Mouse (Mus musculus) kidney, postnatal 0 days (tissue): ENCODE data around the gene Gm28047. TPM values are rescaled to one million over a fixed set of nuclear protein-coding genes. Genes with fewer than 3 reads are reported as not detected.
A peak's percentile ranks its signal among the peaks of the same experiment; 100 is the strongest.

Source experiments
- ATAC-seq: fragments of 200-750 bp; cut with Nextera tagmentation; replicated peaks from 2 replicates; pipeline ENCODE4 v1.8.0; 2017; ENCODE audit warnings: low read depth, moderate number of reproducible peaks, moderate TSS enrichment, moderate library complexity; ENCODE audit not compliant: low FRiP score
- DNase-seq: peaks from one replicate; pipeline ENCODE4 v3.0.0-alpha.2; 2016; ENCODE audit warnings: low spot score
- H3K27ac ChIP-seq: fragments of 300-500 bp; sonication (generic); 2 replicates; pipeline ENCODE4 v1.5.1; 2014; ENCODE audit warnings: mild to moderate bottlenecking
- H3K27me3 ChIP-seq: fragments of 300-500 bp; sonication (generic); 2 replicates; pipeline ENCODE4 v1.6.1; 2014; ENCODE audit warnings: low read length, mixed read lengths; ENCODE audit not compliant: insufficient read depth
- H3K36me3 ChIP-seq: fragments of 300-500 bp; sonication (generic); 2 replicates; pipeline ENCODE4 v1.6.1; 2014; ENCODE audit warnings: low read length, mixed read lengths; ENCODE audit not compliant: insufficient read depth
- H3K4me1 ChIP-seq: fragments of 300-500 bp; sonication (generic); replicated peaks from 2 replicates; pipeline ENCODE4 v1.6.1; 2014; ENCODE audit warnings: antibody characterized with exemption, low read length, mixed read lengths; ENCODE audit not compliant: insufficient read depth
- H3K4me2 ChIP-seq: fragments of 300-500 bp; sonication (generic); 2 replicates; pipeline ENCODE4 v1.6.1; 2014; ENCODE audit warnings: mild to moderate bottlenecking, low read length, moderate library complexity, mixed read lengths
- H3K4me3 ChIP-seq: fragments of 300-500 bp; sonication (generic); replicated peaks from 2 replicates; pipeline ENCODE4 v1.5.1; 2014; ENCODE audit warnings: low read depth, low read length
- H3K9ac ChIP-seq: fragments of 300-500 bp; sonication (generic); 2 replicates; pipeline ENCODE4 v1.6.1; 2014; ENCODE audit warnings: low read depth, low read length
- H3K9me3 ChIP-seq: fragments of 300-500 bp; sonication (generic); replicated peaks from 2 replicates; pipeline ENCODE4 v1.6.1; 2016; ENCODE audit warnings: low read length, inconsistent platforms, mixed read lengths
- CTCF ChIP-seq: IDR thresholded peaks from 2 replicates; pipeline ENCODE4 v1.5.1; 2016; ENCODE audit warnings: antibody characterized with exemption, low read depth, mild to moderate bottlenecking, moderate library complexity
- WGBS: fragments of 180-500 bp; shearing (Covaris S2); extraction: QIAGEN DNeasy Blood & Tissue Kit; methylation state at CpG from one replicate; pipeline ENCODE4 v1.1.7; 2014; 5-methylcytosine and 5-hydroxymethylcytosine counted together
- polyA plus RNA-seq: library from polyadenylated mRNA; unstranded; fragments of >200 nt; fragmentation: Nextera tagmentation; extraction: Ambion mirVana; gene quantifications from 2 replicates; pipeline ENCODE4 v1.2.1, GENCODE M21; 2015

Gm28047 gene
- polyA plus RNA-seq, 1 experiment from 2014 or later, result 0.46 TPM

GRCm38 (mm10) chr15:102508336-102508735 lies 116.5 kb downstream of the Gm28047 start:
- Histone ChIP-seq H3K36me3 (peaks cover 12% of the 10 kb centered on the region), H3K9me3 (no peaks in the 10 kb centered on the region), H3K9ac (no peak overlapping the region), H3K4me2 (no peak overlapping the region), H3K4me1 (peaks cover 23% of the 10 kb centered on the region), H3K4me3 (no peak overlapping the region), H3K27me3 (no peaks in the 10 kb centered on the region), H3K27ac (no peak overlapping the region)
- ATAC-seq, result no peak
- no peak for DNase-seq
- 86% methylated on average over 3 of the region's 3 CpGs for WGBS
- no peak for TF ChIP-seq CTCF

GRCm38 (mm10) chr15:102507561-102507960 lies 117.3 kb downstream of the Gm28047 start:
- H3K36me3 ChIP-seq, result peaks cover 15% of the 10 kb centered on the region
- H3K27ac ChIP-seq, result no peak overlapping the region
- H3K9ac ChIP-seq, result no peak overlapping the region
- TF ChIP-seq CTCF, result no peak
- H3K4me2 ChIP-seq, result no peak overlapping the region
- H3K4me1 ChIP-seq, result peaks cover 18% of the 10 kb centered on the region
- H3K27me3 ChIP-seq, result no peaks in the 10 kb centered on the region
- no peak for ATAC-seq
- no peak for DNase-seq
- no peak overlapping the region for H3K4me3 ChIP-seq
- no peaks in the 10 kb centered on the region for H3K9me3 ChIP-seq

GRCm38 (mm10) chr15:102506864-102507263 lies 118.0 kb downstream of the Gm28047 start:
- TF ChIP-seq CTCF, result no peak
- Histone ChIP-seq H3K27ac (no peak overlapping the region), H3K36me3 (peaks cover 19% of the 10 kb centered on the region), H3K9ac (no peak overlapping the region), H3K4me3 (no peak overlapping the region), H3K27me3 (no peaks in the 10 kb centered on the region), H3K4me2 (no peak overlapping the region), H3K4me1 (peaks cover 13% of the 10 kb centered on the region), H3K9me3 (no peaks in the 10 kb centered on the region)
- ATAC-seq (no peak), DNase-seq (no peak)
- WGBS, result 93% methylated on average over 1 of the region's 1 CpGs

- Histone ChIP-seq H3K27ac (no peak overlapping the region), H3K27me3 (no peaks in the 10 kb centered on the region), H3K4me3 (no peak overlapping the region), H3K9ac (no peak overlapping the region), H3K4me2 (no peak overlapping the region), H3K36me3 (peaks cover 22% of the 10 kb centered on the region), H3K9me3 (no peaks in the 10 kb centered on the region), H3K4me1 (peaks cover 11% of the 10 kb centered on the region; the same call in 1 of the 2 replicates)
- DNase-seq (peak; percentile 27), ATAC-seq (no peak)
- TF ChIP-seq CTCF, result no peak
- WGBS, result 10% methylated on average over 2 of the region's 2 CpGs
Measured at GRCm38 (mm10) chr15:102506464-102506830, 118.4 kb downstream of the Gm28047 start.

DNA sequence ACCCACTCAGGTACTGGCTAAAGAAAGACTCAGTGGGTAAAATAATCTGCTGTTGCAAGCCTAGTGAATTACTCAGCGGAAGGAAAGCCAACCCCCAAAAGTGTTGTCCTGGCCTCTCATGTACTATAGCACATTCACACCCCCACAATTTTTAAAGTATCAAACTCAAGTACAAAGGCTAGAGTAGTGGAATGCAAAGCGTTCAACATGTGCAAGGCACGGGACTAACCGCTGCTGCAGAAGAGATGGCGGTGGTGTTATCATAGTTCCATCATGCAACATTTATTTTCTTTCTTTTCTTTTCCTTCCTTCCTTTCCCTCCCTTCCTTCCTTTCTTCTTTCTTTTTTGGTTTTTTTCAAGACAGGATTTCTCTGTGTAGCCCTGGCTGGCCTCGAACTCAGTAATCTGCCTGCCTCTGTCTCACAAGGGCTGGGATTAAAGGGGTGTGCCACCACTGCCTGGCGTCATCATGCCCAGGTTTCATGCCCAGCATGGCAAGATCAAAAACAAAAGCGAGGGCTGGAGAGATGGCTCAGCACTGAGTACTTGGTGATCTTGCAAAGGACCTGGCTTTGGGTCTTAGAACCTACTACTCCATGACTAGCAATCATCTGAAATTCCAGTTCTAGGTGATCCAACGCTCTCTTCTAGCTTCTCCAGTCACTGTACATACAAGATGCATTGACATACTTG lies 119.0 kb downstream of the Gm28047 start:
- Histone ChIP-seq H3K4me1 (0 out of 2 replicates have a peak, but pooled peaks cover 6% of the 10 kb centered on the region), H3K4me3 (no peak overlapping the region), H3K27me3 (no peaks in the 10 kb centered on the region), H3K36me3 (peaks cover 27% of the 10 kb centered on the region), H3K9me3 (no peaks in the 10 kb centered on the region), H3K9ac (no peak overlapping the region), H3K27ac (no peak overlapping the region), H3K4me2 (no peak overlapping the region)
- TF ChIP-seq CTCF, result no peak
- ATAC-seq (no peak), DNase-seq (no peak)
- WGBS, result 73% methylated on average over 9 of the region's 9 CpGs

- no peaks in the 10 kb centered on the region for H3K27me3 ChIP-seq
- WGBS, result 57% methylated on average over 12 of the region's 12 CpGs
- no peak for DNase-seq
- H3K9me3 ChIP-seq, result no peaks in the 10 kb centered on the region
- H3K4me2 ChIP-seq, result no peak overlapping the region
- peaks cover 34% of the 10 kb centered on the region for H3K36me3 ChIP-seq
- TF ChIP-seq CTCF, result no peak
- H3K4me1 ChIP-seq, result 0 out of 2 replicates have a peak, but pooled peaks cover 3% of the 10 kb centered on the region
- no peak overlapping the region for H3K27ac ChIP-seq
- H3K4me3 ChIP-seq, result no peak overlapping the region
- ATAC-seq, result no peak
- no peak overlapping the region for H3K9ac ChIP-seq
Measured at GRCm38 (mm10) chr15:102505073-102505769, 119.6 kb downstream of the Gm28047 start.
